Mouse (Mus musculus) left cerebral cortex, postnatal 4 days (tissue): ENCODE measurements at regions not wholly inside any gene's neighbourhood (a gene's known extent, or its start where the extent isn't known, plus 50 kb on each side); places are given as distances from the start of the nearest gene placed in this dataset.

Experiments
- DNase-seq: peaks from one replicate; pipeline ENCODE4 v3.0.0-alpha.2; 2022
- intact Hi-C: fragments of 180-260 bp; cut with DNase I; formaldehyde crosslinking; loops from one replicate; pipeline ENCODE4 v1.15.1; 2025

DNA sequence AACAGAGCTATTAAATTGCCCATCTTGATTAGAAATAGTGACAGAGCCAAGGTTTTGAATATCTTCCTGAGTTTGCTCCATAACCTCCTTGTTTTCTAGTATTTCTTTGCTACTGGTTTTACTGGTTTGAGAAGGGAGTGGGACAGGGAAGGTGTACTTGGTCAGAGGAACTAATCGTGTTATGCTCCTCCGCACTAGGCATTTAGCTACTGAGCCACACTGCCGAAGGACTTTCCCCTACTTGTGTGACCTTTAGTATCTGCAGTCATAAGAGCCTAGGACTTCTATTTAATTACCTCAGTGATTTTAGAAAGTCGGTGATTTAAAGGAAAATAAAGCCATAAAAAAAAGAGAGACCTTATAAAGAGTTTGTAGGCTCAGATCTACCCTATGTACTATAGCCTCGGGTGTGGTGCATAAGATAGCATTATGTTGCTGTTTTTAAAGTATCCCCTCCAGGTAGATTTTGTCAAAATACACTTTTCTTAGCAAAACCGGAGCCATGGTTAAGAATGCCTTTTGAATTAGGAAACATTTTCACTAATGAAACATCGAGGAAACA lies 158.5 kb upstream of the Dpt start:
- DNase-seq, result no peak
- intact Hi-C loops, result no loop called here

- DNase-seq, result no peak
- intact Hi-C loops, result no loop called here
These were observed 164.8 kb upstream of the Dpt start for GRCm38 (mm10) chr1:164631679-164632078.

GRCm38 (mm10) chr1:164628840-164629239 lies 167.6 kb upstream of the Dpt start:
- no peak for DNase-seq
- intact Hi-C loops, result no loop called here

- intact Hi-C loops, result no loop called here
- no peak for DNase-seq
These were observed 164.8 kb upstream of the Atp1b1 start for GRCm38 (mm10) chr1:164622946-164623345.

DNA sequence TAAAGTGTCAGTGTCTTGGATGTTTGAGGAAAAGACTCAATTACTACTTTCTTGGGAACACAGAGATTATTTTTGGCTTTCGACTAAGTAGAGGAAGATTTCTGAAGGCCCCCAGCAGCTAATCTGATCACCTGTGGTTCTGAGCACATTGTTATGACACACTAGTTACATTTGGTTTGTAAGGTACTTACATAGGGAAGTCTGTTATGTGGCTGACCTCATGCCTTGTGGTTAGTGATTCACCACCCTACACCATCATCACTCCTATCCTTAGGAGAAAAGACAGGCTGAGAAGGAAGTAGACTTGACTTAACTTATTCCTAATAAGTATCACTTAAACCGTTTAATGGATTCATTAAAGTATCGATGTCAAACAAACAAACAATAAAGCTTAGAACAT lies 164.3 kb upstream of the Atp1b1 start:
- intact Hi-C loops, result no loop called here

DNA sequence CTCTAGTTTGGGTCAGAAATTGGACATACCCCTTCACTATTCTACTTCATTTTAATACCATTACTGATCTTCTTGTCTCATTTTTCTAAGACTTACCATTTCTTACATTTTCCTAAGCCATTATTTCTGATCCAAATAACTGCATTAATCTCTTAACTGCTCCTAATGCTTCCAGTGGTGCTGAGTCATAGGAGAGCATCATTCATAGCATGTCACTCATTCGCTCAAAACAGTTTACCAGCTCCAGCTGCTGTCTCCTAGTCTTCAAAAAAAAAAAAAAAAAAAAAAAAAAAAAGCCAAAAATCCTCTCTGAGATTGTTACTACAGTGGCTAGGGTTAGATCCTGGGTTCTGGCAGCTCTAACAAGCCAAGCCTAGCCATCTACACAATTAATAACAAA lies 162.0 kb upstream of the Atp1b1 start:
- no peak for DNase-seq
- intact Hi-C loops, result no loop called here

More for the DNA sequence above, 164.3 kb upstream of the Atp1b1 start:
- DNase-seq, result no peak

DNA sequence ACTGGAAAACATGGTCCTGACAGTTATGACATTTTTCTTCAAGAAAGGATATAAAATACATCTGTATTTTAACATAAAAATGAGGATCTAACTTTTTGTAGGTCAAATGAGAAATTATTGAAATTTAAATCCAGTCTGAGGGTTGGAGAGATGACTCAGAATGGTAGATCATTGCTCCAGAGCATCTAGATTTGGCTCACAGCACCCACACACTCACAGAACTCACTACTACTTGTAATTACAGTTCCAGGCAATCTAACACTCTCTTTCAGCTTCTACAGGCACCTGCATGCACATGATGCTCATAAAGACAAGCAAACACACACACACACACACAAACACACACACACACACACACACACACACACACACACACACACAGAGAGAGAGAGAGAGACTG lies 159.7 kb upstream of the Atp1b1 start:
- no peak for DNase-seq
- intact Hi-C loops, result no loop called here

GRCm38 (mm10) chr1:164607061-164607460 lies 148.9 kb upstream of the Atp1b1 start:
- intact Hi-C loops, result no loop called here
- DNase-seq, result no peak

DNA sequence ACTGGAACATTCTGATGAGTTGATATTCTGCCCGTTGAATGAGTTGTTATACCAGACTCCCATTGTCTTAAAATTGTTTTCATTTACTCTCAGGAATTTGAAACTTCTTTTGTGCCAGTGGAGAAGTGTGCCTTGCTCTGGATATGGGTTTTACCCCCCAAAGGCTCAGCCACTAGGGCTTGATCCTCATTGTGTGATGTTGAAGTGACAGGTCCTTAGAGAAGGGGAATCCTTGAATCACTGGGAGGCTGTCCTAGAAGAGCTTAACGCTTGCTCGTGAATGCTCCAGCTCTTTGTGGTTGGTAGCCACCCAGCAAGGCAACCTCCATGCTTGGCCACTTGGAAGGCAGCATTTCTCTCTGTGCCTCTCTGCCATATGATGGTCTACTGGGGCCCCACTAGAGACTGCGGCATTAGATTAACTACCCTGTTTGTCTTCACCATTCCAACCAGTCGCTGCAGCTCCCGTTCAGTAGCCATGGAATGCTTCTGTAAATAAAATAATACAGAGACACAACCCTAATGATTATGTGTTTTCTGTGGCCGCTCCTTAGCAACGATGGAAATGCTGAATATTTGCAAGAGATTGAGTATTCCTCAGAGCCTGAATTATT lies 148.1 kb upstream of the Atp1b1 start:
- DNase-seq, result no peak
- intact Hi-C loops, result no loop called here

DNA sequence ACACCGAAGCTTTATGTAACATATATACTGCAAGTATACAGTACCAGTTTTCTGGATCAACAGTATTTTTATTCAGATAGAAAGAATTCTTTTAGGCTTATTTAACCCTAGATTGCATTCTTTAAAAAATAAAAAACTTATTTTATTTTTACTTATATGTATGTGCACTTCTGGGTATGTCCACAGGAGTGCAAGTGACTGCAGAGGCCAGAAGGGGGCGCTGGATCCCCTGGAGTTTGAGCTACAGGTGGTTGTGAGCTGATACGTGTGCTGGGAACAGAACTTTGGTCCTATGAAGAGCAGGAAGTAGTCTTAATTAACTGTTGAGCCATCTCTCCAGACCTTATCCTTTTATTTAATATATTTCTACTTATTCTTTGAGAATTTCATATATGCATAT lies 145.3 kb upstream of the Atp1b1 start:
- intact Hi-C loops, result no loop called here
- DNase-seq, result no peak

DNA sequence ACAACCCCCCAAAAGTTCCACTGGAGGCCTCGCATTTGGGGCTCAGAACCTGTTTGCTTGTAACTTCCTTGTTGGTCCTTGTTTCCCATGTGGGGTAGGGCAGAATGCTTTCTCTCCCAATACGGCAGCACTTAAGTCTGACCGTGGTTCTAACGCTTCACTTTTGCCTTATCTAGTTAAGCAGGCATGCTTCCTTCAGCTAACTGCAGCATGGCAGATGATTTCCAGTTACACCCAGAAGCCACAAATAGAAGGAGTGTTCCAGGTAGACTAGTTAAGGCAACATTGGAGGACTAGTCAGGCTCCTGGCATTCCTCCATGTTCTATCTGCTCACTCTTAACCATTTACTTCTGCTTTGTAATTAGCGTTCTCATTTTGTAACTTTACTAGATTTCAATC lies 144.4 kb upstream of the Atp1b1 start:
- intact Hi-C loops, result no loop called here
- DNase-seq, result no peak

DNA sequence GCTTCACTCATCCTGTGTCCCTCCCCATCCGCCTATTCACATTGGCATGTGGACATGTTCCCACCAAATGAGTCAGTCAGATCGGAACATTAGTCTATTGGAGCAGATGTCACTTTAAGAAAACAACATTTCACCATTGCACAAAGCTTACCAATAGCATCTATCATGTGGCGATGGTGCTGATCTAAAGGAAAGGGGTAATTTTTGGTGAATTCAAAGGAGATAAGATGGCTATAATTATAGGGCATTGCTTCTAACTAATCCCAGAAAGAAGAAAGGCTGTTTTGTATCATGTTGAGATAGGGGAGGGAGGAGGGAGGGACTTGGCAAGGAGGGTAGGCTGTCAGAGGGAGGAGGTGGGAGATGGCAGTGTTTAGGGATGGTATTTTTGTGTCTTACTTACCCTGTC lies 132.1 kb upstream of the Atp1b1 start:
- no peak for DNase-seq

DNA sequence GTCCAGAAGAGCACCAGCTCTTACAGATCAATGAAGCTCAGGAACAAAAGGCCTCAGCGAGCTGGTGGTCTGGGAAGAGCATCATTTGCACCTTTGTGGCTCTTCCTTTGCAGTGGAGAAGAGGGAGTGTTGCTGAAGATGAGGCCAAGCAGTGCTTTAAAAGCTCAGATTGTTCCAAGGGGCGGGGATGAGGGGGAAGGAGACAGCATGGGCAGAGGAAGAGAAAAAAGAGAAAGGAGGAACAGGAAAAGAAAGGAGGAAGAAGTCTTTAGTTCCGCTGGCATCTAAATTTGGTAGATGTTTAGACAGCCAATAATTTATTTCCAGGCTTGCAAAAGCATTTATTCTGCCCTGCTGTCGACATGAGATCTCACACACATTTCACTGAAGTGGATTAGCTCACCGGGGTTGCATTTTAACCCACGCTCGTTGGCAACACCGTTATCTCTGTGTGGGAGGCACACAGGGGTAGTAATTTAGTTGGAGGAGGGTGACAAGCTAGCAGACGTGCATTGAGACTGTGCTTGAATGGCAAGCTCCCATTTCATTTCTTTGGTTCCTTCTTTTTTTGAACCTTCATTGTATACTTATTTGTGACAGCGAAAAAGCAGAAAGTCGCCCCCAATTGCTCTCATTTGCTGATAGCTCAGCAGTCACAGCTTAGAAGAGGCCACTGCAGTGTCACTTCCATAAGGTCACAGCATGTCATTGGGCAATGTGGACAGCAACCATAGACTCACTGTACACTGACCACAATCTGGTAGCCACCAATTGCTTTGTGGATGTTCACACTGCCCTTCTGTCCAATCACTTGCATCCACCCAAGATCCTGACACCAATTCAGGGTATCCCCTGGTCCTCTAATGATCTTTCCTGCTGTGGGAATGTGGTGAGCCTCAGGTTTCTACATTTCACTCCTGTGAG lies 128.2 kb upstream of the Atp1b1 start:
- no peak for DNase-seq
- intact Hi-C loops, result loop anchor here (5.0 kb wide), 1 partner anchor 129 kb away; the partner anchor contains the start of gene Atp1b1

More for the DNA sequence above, 132.1 kb upstream of the Atp1b1 start:
- intact Hi-C loops, result no loop called here

DNA sequence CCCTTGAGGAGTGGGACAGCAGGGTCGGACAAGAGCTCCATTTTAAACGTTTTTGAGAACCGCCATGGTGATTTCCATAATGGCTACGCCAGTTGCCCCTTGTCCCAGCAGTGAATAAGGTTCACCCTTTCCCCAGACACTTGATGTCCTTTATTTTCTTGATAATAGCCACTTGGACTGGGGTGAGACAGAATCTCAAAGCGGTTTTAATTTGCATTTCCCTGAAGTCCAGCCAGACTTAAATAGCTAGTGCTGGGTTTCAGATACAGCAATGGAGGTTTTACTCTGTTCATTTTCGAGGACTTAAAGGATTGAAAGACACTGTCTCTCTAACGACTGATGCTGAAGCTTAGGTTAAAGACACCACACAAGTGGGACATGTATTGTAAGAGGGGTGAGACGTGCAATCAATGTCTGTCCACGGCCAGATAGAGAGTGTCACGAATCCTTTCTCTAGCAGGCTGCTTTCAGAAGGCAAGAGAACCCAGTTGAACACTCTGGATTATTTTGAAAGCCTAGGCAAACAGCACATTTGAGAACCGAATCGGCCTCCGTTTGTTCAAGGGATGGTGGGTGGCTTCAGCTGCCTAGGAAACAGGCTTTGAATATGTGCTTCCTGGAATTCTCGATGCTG lies 118.8 kb upstream of the Atp1b1 start:
- intact Hi-C loops, result no loop called here
- no peak for DNase-seq

- intact Hi-C loops, result no loop called here
- DNase-seq, result no peak
These were observed 115.5 kb upstream of the Atp1b1 start for GRCm38 (mm10) chr1:164573639-164574038.

GRCm38 (mm10) chr1:164572183-164572582 lies 114.0 kb upstream of the Atp1b1 start:
- DNase-seq, result no peak
- intact Hi-C loops, result no loop called here

DNA sequence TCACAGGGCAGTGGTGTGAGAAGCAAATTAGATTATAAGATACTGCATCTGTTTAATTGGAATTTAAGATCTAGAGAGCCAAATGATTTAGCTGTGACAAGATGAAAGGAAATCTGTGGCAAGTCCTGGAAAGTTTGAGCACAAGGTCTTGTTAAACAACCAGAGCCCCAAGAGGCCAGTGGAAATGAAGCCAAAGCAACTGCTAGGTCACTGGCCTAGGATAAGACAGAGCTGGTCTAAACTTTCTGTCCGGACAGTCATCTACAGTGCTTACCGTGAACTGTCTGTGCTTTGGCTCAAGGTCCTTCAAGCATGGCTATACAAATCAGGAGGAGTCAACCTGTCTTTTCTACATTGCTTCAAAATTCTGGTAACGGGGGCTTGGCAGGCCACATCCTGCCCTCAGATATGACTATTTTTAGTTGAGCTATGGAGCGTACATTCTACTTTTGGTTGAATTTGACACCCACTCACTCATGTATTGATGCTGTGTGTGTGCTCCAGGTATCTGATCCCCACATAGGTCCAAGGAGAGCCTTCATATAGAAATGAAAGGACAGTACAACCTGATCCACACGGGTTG lies 113.4 kb upstream of the Atp1b1 start:
- no peak for DNase-seq
- intact Hi-C loops, result no loop called here

DNA sequence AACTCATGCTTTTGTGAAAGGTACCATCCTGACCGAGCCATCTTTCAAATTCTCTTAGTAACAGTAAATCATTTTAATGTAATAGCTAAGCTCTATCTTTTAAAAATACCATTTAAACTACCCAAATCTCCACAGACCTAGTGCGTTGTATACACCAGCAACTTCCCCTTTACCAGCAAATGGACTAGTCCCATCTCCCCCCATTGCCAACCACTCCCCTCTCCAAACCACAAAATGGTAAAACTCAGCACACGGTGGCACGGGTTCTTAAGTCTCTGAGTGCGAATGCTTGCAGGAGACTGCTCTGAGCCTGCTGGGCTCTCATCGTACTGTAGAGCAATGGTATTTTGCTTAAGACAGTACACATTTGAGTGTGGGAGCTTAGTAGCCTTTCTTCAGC lies 106.7 kb upstream of the Atp1b1 start:
- no peak for DNase-seq
- intact Hi-C loops, result no loop called here

- intact Hi-C loops, result no loop called here
- DNase-seq, result no peak
These were observed 101.5 kb upstream of the Atp1b1 start for GRCm38 (mm10) chr1:164559546-164560228.

GRCm38 (mm10) chr1:164552658-164553057 lies 94.5 kb upstream of the Atp1b1 start:
- no peak for DNase-seq
- intact Hi-C loops, result no loop called here
